Mouse (Mus musculus) MEL (cell line): ENCODE measurements around the gene Macf1.

Source experiments
- BHLHE40 ChIP-seq: IDR thresholded peaks from 2 replicates; pipeline ENCODE4 v1.6.1; 2012; ENCODE audit warnings: low read depth, mild to moderate bottlenecking, inconsistent platforms, low read length, improper control_type of control experiment, borderline replicate concordance
- EP300 ChIP-seq, 2 experiments: IDR thresholded peaks; 2 replicates each; pipeline ENCODE4 v1.6.1; 2011; ENCODE audit warnings: improper control_type of control experiment in 2 of 2, low read length in 2 of 2, low read depth in 1 of 2, mild to moderate bottlenecking in 1 of 2
- JUND ChIP-seq: IDR thresholded peaks from 2 replicates; pipeline ENCODE4 v1.6.1; 2011; ENCODE audit warnings: low read depth, mild to moderate bottlenecking, improper control_type of control experiment, low read length
- KAT2A ChIP-seq: conservative IDR thresholded peaks from 2 replicates; pipeline ENCODE4 v1.6.1; 2012; ENCODE audit warnings: low read depth, low read length, improper control_type of control experiment, inconsistent platforms
- POLR2A ChIP-seq, 2 experiments: IDR thresholded peaks; 2 replicates each; pipeline ENCODE4 v1.6.1; 2011 to 2012; ENCODE audit warnings: low read length in 2 of 2, mild to moderate bottlenecking in 2 of 2, control low read depth in 1 of 2, improper control_type of control experiment in 1 of 2, low read depth in 1 of 2, moderate library complexity in 1 of 2; ENCODE audit not compliant: control insufficient read depth in 1 of 2, insufficient read depth in 1 of 2, poor library complexity in 1 of 2
- POLR2AphosphoS5 ChIP-seq: IDR thresholded peaks from 2 replicates; pipeline ENCODE4 v1.6.1; 2012; ENCODE audit warnings: low read depth, borderline replicate concordance, mild to moderate bottlenecking, inconsistent platforms, low read length, moderate library complexity, mixed read lengths
- UBTF ChIP-seq: IDR thresholded peaks from 2 replicates; pipeline ENCODE4 v1.6.1; 2012; ENCODE audit warnings: low read depth, mild to moderate bottlenecking, inconsistent platforms, low read length, improper control_type of control experiment, moderate library complexity, borderline replicate concordance; ENCODE audit not compliant: insufficient read depth
- USF2 ChIP-seq, 2 experiments: IDR thresholded peaks; 2 replicates each; pipeline ENCODE4 v1.6.1; 2011 to 2012; ENCODE audit warnings: improper control_type of control experiment in 2 of 2, low read length in 2 of 2, borderline replicate concordance in 1 of 2, inconsistent platforms in 1 of 2, low read depth in 1 of 2, mild to moderate bottlenecking in 1 of 2; ENCODE audit not compliant: insufficient read depth in 1 of 2
- ZC3H11A ChIP-seq: IDR thresholded peaks from 2 replicates; pipeline ENCODE4 v1.6.1; 2012; ENCODE audit warnings: low read depth, mild to moderate bottlenecking, inconsistent platforms, low read length, improper control_type of control experiment

GRCm38 (mm10) chr4:123617727-123618389 lies 66.3 kb downstream of the Macf1 start:
- TF ChIP-seq ZC3H11A: no peak
- TF ChIP-seq UBTF: no peak
- no peak for TF ChIP-seq KAT2A
- no peak for TF ChIP-seq EP300 (IDR thresholded peaks at IDR 0.05; ENCODE audit: low read depth in 1 of 2, low read length in 2 of 2)
- TF ChIP-seq POLR2AphosphoS5: no peak
- no peak for TF ChIP-seq JUND
- TF ChIP-seq BHLHE40: no peak
- TF ChIP-seq USF2 (IDR thresholded peaks at IDR 0.05; ENCODE audit: borderline replicate concordance in 1 of 2, insufficient read depth in 1 of 2, low read depth in 1 of 2, low read length in 2 of 2): no peak
- TF ChIP-seq POLR2A (IDR thresholded peaks at IDR 0.05; ENCODE audit: control insufficient read depth in 1 of 2, insufficient read depth in 1 of 2, low read depth in 1 of 2, low read length in 2 of 2, poor library complexity in 1 of 2): no peak
